Mouse (Mus musculus): ENCODE results near the gene Nol3. TPM values are rescaled to one million over a fixed set of nuclear protein-coding genes. Genes with fewer than 3 reads are reported as not detected.

The Nol3 gene
- 0.17 and 0.31 TPM in 2 replicates for polyA plus RNA-seq (2012; ENCODE audit: low replicate concordance)

DNA sequence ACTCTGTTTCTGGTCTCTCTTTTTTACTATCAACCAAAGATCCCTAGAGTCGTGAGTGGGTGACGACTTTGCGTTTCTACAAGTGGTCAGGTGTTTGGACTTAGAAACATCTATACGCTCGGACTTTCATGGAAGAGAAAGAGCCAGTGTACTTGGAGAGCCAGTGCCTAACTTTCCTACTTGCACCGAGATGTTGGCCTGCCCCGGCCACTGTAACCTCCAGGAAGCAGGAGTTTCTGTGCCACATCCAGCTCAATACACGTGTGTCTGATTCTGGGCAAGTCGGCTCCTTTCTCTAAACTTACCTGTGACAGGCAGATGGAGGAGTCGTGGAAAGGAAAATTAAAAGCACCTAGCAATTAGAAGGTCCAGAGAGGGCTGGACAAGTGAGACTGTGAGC lies at the start of gene Nol3:
TSS of gene Nol3 (plus strand) at position 301 of the 400 bp plus-strand sequence.

DNA sequence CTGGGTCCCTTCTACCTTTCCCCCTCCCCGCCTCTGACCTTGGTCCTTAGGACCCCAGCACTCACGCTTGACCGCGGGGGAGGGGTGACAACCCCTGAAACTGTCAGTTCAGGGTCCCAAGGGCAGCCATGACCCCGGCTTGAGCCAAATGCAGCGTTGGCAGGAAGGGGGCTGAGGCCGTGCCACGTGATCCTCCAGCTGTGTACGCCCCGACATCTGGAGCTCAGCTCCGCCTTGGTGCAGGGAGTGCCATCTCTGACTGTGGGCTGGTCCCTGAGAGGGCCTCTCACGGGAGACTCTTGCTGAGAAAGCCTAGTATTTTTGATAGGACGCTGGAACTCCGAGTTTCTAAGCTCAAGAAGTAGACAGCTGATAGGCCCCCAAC lies 21.0 kb upstream of the Nol3 start, which contains the start of gene B3gnt9:
TSS of gene B3gnt9 (minus strand) at position 188 of the 385 bp plus-strand sequence.

DNA sequence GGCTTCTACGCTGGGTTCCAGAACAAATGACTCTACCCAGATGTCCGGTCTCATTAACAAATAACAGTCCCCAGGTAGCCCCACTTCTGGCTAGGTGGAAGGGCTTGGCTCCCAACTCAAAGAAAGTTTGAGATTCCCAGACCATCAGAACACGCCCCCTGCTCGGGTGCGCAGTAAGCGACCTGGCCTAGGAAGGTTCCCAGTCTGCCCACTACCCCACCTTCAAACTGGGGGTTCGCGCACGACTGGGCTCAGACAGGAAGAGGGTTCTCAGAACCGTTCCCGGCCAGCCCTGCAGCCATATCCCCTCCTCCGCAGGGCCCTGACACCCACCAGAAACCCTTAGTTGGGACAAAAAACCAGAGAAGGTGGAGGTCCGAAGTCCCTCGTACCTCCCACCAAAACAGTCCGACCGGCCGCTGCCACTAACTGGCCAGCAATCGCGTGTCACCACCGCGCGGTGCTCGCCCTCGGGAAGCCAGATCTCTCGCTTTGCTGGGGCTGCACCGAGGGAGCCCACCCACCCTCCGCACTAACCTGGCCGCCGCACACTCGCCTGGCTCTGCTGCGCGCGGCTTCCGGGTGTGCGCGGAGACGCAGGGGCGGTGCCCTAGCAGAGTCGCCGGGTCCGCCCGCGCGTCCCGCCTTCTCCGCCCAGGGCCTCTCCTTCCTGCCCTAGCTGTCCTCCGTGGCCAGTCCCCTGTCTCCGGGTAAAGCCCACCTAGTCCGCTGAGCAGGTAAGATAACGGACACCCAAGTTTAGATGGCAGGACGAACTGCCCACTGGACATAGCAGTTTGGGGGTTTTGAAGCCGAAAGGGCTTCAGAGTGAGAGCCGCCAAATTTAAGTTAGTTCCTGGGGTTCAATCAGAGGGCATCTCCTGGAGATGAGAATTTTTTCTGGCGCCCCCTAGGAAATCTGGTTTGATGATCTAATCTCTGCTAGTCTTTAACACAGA lies 11.6 kb upstream of the Nol3 start, which contains the start of the genes Tradd and Fbxl8:
TSS of gene Tradd (minus strand) at position 586 of the 959 bp plus-strand sequence.
TSS of gene Fbxl8 (plus strand) at position 625 of the 959 bp plus-strand sequence.

DNA sequence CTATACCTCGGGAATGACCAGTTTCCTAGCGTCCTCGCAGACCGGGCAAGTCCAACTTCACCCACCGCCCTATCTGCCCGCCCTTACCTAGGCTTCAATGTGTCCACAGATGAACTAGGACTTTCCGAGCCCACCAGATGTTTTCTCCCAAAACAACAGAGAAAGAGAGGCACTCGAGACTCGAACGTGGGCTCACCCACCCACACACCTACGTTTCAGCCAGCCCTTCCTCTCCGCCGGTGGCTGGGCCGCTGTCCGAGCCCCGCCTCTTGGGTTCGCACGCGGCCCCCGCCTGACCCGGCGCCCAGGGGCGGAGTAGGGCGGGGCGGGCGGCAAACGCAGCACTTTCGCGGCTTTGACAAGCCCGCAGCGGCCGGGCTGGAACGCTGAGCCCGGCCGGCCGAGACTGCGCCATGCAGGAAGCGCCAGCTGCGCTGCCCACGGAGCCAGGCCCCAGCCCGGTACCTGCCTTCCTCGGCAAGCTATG lies 6.4 kb upstream of the Nol3 start, which contains the start of gene Hsf4:
TSS of gene Hsf4 (plus strand) at position 341 of the 487 bp plus-strand sequence.

DNA sequence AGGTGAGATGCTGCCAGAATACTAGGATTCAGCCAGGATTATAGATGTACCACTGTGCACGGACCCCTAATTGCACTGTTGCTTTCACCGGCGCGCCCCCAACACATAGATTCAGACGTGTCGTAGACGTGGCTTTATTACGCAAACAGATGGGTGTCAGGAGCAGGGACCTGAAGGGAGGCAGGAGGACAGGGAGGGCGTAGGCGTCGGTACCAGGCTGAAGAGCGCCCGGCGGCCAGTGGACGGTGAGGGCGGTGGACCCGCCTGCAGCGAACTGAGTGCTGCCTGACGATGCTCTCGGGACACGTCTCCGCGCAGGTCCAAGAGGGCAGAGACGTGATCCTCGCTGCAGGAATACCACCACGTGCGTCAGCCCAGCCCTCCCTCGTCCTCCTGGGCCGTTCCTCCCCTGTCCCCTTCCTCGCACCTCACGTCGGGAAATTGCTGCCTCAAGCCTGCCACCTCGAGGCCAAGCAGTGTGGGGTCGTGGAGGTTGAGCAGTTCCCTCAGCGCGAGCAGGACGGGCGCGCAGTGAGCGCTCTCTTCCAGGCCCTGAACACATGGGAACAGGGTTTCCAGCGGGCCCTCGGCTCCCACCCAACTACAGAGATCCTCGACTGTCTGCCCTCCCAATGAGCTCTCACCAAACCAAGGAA lies 14.0 kb downstream of the Nol3 start, which contains the start of gene 4931428F04Rik:
TSS of gene 4931428F04Rik (minus strand) at position 60 of the 656 bp plus-strand sequence.

DNA sequence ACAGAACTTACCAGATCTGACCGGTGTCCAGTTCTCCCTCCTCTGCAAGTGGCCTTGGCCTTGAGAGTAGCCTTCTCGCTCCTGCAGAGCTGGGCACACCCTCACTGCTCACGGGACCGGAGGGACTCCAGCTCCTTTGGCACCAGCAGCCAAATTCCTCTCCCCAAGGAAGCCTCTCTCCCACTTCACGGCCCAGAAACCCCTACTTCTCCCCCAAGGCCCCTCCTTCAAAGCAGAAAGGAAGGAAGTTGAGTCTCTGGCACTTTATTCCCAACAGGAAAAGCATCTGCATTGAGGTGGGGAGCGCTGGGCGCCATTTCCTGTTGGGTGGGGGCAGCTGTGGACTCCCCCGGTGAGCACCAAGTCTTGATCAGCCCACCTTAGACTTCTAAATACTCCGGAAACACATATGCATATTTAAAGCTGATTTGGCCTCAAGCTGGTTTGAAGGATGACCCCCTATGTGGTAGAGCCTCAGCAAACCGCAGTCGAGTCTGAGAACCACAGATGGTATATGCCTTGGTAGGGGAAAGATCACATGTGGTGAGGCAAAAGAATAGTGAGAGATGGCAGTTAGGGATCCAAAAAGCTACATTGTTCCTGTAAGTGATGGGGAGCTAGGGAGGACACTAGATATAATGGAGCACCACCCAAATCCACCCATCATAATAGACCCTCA lies 20.1 kb downstream of the Nol3 start, which contains the start of gene Exoc3l:
TSS of gene Exoc3l (minus strand) at position 207 of the 679 bp plus-strand sequence.

DNA sequence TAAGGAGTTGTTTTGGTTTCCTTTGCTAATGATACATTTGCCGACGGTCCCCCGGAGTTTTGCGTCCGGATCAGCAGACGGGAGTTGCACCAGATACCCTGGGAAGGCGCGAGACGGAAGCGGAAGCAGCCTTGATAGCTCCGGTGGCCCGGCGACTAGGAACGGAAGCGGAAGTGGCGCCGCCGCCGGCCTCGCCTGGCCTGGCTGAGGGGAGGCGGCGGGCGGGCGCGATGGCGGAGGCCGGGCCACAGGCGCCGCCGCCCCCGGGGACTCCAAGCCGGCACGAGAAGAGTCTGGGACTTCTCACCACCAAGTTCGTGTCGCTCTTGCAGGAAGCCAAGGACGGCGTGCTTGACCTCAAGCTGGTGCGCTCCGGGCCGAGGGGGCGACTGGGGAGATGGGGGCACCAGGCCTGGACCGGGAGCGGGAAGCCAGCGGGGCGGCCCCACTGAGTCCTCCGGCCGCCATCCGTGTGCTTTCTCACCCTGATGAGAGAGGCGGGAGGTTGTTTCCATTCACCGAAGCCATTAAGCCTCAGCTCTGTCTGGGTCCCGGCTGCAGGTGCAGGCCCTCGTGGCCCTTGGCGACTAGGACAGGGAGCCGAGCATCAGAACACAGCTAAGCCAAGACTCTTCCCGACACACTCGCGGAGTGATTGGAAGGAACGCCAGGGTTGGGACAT lies 21.7 kb downstream of the Nol3 start, which contains the start of gene E2f4:
TSS of gene E2f4 (plus strand) at position 153 of the 682 bp plus-strand sequence.

DNA sequence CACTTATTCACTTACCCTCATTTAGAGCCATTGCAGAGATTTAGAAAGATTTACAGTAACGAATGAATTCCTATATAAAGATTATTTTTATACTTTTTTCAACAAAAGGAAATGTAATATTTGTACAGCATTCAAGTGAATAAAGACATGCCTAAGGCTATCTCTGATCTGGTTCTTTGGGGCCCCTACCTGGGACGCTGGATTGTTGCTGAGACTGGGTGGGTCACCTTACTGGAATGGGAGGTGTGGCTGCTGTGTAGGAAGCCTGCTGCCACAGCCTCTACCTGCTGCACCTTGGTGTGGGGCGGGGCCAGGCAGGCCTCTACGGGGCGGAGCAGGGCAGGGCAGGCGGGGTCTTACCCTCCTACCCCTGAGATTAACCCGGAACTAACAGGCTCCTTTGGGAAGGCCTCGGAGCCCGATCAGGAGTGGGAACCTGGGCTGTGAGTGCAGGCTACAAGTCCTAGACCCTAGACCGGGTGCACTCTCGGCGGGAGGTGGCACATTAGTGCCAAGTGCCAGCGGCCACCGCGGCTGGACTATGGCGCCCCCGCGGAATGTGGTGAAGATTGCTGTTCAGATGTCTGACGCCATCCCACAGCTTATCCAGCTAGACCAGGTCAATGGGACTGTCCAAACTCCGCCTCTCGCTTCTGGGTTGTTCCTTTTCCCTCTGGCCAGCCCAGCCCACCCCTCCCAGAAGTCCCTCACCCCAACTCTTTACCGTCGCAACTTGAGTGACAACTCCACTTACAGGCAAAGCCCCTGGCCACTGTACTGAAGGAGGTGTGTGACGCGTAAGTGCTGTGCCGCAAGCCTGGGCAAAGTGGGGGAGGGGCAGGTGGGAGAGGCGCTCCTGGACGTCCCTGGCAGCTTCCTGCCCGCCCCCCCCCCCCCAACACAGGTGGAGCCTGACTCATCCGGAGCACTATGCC lies 29.5 kb downstream of the Nol3 start, which contains the start of gene Elmo3:
TSS of gene Elmo3 (plus strand) at position 391 of the 935 bp plus-strand sequence.

DNA sequence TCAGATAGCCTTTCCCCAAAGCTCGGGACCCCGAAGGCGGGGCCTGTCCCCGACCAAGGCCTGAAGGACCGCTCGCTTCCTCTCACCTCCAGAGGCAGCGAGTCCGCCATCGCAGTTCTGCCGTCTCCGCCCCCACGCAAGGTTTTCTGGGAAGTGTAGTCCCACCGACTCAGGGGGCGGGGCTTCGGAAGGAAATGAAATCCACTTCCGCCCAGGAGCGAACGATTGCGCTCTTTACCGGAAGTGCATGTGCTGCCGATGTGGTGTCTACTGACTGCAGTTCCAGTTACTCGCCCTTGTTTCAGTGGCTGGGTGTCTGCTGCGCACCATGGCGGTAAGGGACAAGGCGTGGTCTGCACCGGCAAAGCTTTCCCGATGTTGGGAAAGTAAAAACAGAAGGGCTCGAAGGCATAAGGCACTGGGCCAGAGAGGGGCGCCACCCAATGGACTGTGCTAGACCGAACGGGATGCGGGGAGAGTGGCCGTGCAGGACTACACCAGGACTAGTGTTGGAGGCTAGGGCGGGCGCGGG lies 50.3 kb downstream of the Nol3 start, which contains the start of the genes Lrrc29 and Tmem208:
TSS of gene Lrrc29 (minus strand) at position 138 of the 532 bp plus-strand sequence.
TSS of gene Tmem208 (plus strand) at position 214 of the 532 bp plus-strand sequence.

Other genes with a start within 250 kb of the Nol3 start
- not detected in 2 replicates for gene Ces3a, start 227.5 kb upstream of the Nol3 start, polyA plus RNA-seq (2012; ENCODE audit: low replicate concordance)
- not detected in 2 replicates for gene Ces3b, start 192.4 kb upstream of the Nol3 start, polyA plus RNA-seq (2012; ENCODE audit: low replicate concordance)
- gene Ces4a, start 144.3 kb upstream of the Nol3 start, polyA plus RNA-seq (2012; ENCODE audit: low replicate concordance): not detected in 2 replicates
- 40.4 and 47.1 TPM in 2 replicates for gene Cbfb, start 105.5 kb upstream of the Nol3 start, polyA plus RNA-seq (2012; ENCODE audit: low replicate concordance)
- gene D230025D16Rik, start 51.0 kb upstream of the Nol3 start, polyA plus RNA-seq (2012; ENCODE audit: low replicate concordance): 4.3 and 8.5 TPM in 2 replicates
- gene B3gnt9, start 21.0 kb upstream of the Nol3 start, polyA plus RNA-seq (2012; ENCODE audit: low replicate concordance): 6.6 and 23.7 TPM in 2 replicates
- 38.0 and 49.7 TPM in 2 replicates for gene Tradd, start 11.5 kb upstream of the Nol3 start, polyA plus RNA-seq (2012; ENCODE audit: low replicate concordance)
- gene Fbxl8, start 11.5 kb upstream of the Nol3 start, polyA plus RNA-seq (2012; ENCODE audit: low replicate concordance): 16.2 and 22.9 TPM in 2 replicates
- gene Hsf4, start 6.3 kb upstream of the Nol3 start, polyA plus RNA-seq (2012; ENCODE audit: low replicate concordance): 2.4 and 4.4 TPM in 2 replicates
- gene 4931428F04Rik, start 13.7 kb downstream of the Nol3 start, polyA plus RNA-seq (2012; ENCODE audit: low replicate concordance): 2.1 and 2.8 TPM in 2 replicates
- gene Exoc3l, start 20.0 kb downstream of the Nol3 start, polyA plus RNA-seq (2012; ENCODE audit: low replicate concordance): 2.2 and 4.8 TPM in 2 replicates
- gene E2f4, start 21.5 kb downstream of the Nol3 start, polyA plus RNA-seq (2012; ENCODE audit: low replicate concordance): 41.3 and 68.2 TPM in 2 replicates
- gene Elmo3, start 29.5 kb downstream of the Nol3 start, polyA plus RNA-seq (2012; ENCODE audit: low replicate concordance): 3.4 and 3.9 TPM in 2 replicates
- gene Lrrc29, start 50.1 kb downstream of the Nol3 start, polyA plus RNA-seq (2012; ENCODE audit: low replicate concordance): 0.55 and 2.4 TPM in 2 replicates
- gene Tmem208, start 50.2 kb downstream of the Nol3 start, polyA plus RNA-seq (2012; ENCODE audit: low replicate concordance): 32.3 and 42.4 TPM in 2 replicates
- gene Fhod1, start 71.8 kb downstream of the Nol3 start, polyA plus RNA-seq (2012; ENCODE audit: low replicate concordance): 35.9 and 70.7 TPM in 2 replicates
- 2.3 and 3.7 TPM in 2 replicates for gene Slc9a5, start 72.7 kb downstream of the Nol3 start, polyA plus RNA-seq (2012; ENCODE audit: low replicate concordance)
- gene Plekhg4, start 97.1 kb downstream of the Nol3 start, polyA plus RNA-seq (2012; ENCODE audit: low replicate concordance): 0.11 TPM in 1 of 2 replicates, not detected in the other
- 0.04 TPM in 1 of 2 replicates, not detected in the other for gene Kctd19, start 137.4 kb downstream of the Nol3 start, polyA plus RNA-seq (2012; ENCODE audit: low replicate concordance)
- gene Lrrc36, start 137.4 kb downstream of the Nol3 start, polyA plus RNA-seq (2012; ENCODE audit: low replicate concordance): 0.11 TPM in 1 of 2 replicates, not detected in the other
- gene Tppp3, start 195.4 kb downstream of the Nol3 start, polyA plus RNA-seq (2012; ENCODE audit: low replicate concordance): 11.8 and 41.7 TPM in 2 replicates
- gene Zdhhc1, start 220.8 kb downstream of the Nol3 start, polyA plus RNA-seq (2012; ENCODE audit: low replicate concordance): 8.8 and 14.2 TPM in 2 replicates
- 0.06 TPM in 1 of 2 replicates, not detected in the other for gene Hsd11b2, start 242.6 kb downstream of the Nol3 start, polyA plus RNA-seq (2012; ENCODE audit: low replicate concordance)

Data from hematopoietic multipotent progenitor cell, adult 10-12 weeks (in vitro differentiated cells).